Mouse (Mus musculus): Measurements from ENCODE around the gene Pla2g4a. TPM values are rescaled to one million over a fixed set of nuclear protein-coding genes. Genes with fewer than 3 reads are reported as not detected.

The Pla2g4a gene
- polyA plus RNA-seq, 1 experiment = 1.4 TPM

DNA sequence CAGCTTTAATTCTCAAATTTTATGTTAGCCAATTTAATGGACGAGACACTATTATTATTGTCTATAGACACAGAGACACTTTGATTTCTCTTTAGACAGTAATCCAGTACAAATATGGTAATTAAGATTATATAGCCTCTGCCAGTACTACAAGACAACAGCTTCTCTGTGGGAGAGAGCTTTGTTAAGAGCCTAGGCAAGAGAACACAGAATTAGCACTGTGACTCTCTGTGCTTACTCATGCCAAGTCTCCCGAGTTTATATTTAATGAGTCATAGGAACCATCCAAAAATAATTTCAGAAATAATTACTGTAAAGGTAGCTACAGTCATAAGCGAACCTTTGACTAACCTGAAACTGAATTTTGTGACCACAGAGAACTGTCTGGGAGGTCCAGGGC, 84.6 kb downstream of the Pla2g4a start:
- no peak for DNase-seq (ENCODE audit: low read depth)
- no peak for TF ChIP-seq CTCF (IDR thresholded peaks at IDR 0.05; ENCODE audit: borderline replicate concordance, extremely low read depth, insufficient read depth, insufficient read length)

DNA sequence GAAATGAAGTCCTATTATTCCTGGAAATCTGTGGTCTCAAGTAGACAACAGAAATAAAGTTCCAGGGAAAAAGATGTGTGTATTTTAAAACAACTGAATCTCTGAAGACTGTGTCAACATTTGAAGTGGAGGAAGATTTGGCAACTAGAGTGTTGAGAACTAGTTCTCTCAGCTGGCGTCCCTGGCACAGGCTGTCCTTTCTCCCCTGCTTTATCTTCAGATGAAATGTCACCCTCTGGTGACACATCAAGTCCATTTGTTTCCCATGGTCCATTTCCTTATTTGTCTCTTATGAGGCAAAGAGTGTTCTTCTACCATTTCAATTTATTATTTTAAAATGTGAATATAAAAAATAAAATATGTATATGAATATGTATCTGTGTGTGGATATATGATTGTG, 89.5 kb downstream of the Pla2g4a start:
- DNase-seq (ENCODE audit: low read depth) = no peak
- no peak for TF ChIP-seq CTCF (IDR thresholded peaks at IDR 0.05; ENCODE audit: borderline replicate concordance, extremely low read depth, insufficient read depth, insufficient read length)
- TF ChIP-seq POLR2A (IDR thresholded peaks at IDR 0.05; ENCODE audit: borderline replicate concordance, extremely low read depth, insufficient read depth, insufficient read length, poor library complexity, severe bottlenecking) = no peak

DNA sequence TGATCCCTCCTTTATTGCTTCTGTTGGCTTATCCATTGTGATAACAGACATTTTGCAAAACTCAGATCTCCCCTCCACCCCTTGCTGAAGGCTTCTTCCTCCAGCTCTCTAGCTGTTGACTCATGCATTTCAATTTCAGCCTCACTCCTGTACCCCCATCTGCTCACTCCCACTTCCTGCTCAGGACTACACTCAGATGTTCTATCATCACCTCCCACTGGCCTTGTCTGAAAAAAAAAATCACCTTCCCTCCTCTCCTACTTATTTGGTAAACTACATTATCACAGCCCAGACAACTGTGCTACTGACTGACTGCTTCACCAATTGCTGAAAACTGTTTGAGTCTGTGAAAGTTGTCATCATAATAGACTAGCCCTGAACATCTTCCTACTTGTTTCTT, 93.8 kb downstream of the Pla2g4a start:
- TF ChIP-seq POLR2A (IDR thresholded peaks at IDR 0.05; ENCODE audit: borderline replicate concordance, extremely low read depth, insufficient read depth, insufficient read length, poor library complexity, severe bottlenecking) (no peak), CTCF (IDR thresholded peaks at IDR 0.05; ENCODE audit: borderline replicate concordance, extremely low read depth, insufficient read depth, insufficient read length) (no peak)
- no peak for DNase-seq (ENCODE audit: low read depth)

DNA sequence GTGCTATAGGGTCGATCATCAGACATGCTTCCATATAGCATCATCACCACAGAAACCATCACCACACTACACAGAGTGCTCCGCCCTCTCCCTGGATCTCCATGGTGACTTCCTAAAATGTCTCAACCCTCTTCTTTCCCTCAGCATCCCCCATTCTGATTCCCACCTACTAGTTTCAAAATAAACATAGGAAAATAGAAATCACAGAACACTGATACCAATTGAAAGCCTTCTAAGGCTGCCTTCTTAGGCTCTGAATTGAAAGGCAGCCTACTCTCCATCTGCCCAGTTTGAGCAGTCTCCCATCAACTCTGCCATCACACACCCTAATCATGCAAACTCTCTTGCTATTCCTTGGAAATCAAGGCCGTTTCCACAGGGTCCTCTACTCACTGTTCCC, 94.9 kb downstream of the Pla2g4a start:
- TF ChIP-seq POLR2A (IDR thresholded peaks at IDR 0.05; ENCODE audit: borderline replicate concordance, extremely low read depth, insufficient read depth, insufficient read length, poor library complexity, severe bottlenecking) = no peak
- TF ChIP-seq CTCF (IDR thresholded peaks at IDR 0.05; ENCODE audit: borderline replicate concordance, extremely low read depth, insufficient read depth, insufficient read length) = no peak
- DNase-seq (ENCODE audit: low read depth) = no peak

DNA sequence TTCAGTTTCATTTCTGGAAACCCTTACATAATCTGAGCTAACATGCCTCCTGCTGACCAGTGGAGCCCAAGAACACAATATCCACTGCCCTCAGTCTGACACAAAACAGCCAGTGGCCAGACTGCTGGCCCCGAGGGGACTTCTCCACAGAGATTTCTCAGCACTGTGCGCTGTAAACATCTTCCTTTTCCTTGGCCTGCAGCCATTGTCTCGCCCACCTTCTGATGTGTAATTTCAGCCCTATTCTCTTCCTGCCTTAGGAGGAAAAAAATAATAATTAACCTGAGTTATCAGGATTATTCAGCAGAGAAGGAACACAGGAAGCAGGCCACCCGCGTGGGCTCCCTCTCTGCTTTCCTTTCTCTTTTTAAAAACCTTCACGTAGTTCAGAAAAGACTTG, 98.3 kb downstream of the Pla2g4a start:
- TF ChIP-seq POLR2A (IDR thresholded peaks at IDR 0.05; ENCODE audit: borderline replicate concordance, extremely low read depth, insufficient read depth, insufficient read length, poor library complexity, severe bottlenecking) (no peak), CTCF (IDR thresholded peaks at IDR 0.05; ENCODE audit: borderline replicate concordance, extremely low read depth, insufficient read depth, insufficient read length) (no peak)
- DNase-seq (ENCODE audit: low read depth) = no peak

DNA sequence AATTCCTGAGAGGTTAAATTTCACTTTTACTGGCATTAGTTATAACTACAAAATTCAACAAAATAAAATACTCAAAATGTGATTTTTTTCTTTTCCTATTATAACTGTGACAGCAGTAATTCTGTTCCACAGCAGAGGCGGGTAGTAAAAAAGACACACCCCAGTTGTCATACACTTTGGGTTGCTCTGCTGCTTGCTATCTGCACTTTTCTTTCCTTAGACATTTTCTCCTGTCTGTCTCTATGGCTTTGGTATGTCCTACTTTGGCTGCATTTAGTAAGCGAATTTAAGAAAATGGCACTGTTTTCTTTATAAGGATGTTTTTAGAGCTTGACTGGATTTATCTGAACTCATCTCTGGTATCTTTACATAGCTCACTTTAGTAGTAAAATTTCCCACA, 98.9 kb downstream of the Pla2g4a start:
- TF ChIP-seq POLR2A (IDR thresholded peaks at IDR 0.05; ENCODE audit: borderline replicate concordance, extremely low read depth, insufficient read depth, insufficient read length, poor library complexity, severe bottlenecking) (no peak), CTCF (IDR thresholded peaks at IDR 0.05; ENCODE audit: borderline replicate concordance, extremely low read depth, insufficient read depth, insufficient read length) (no peak)
- no peak for DNase-seq (ENCODE audit: low read depth)

DNA sequence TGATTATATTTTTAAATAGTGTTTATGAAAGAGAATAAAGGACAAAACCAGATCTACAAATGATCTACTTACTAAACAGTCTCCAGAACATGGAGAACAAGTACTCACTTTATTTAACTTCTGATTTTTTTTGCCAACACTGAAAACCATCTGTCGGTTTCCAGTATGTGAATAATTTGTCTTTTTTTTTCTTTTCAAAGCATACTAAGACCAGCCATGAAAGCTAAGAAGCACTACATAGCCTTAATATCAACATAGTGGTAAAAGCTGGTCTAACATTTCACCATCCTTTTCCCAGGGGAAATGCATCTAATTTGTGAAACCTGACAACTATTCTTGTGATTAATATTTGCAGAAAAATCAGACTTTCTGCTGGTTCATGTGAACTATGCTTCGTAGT, 99.5 kb downstream of the Pla2g4a start:
- no peak for TF ChIP-seq POLR2A (IDR thresholded peaks at IDR 0.05; ENCODE audit: borderline replicate concordance, extremely low read depth, insufficient read depth, insufficient read length, poor library complexity, severe bottlenecking)
- TF ChIP-seq CTCF (IDR thresholded peaks at IDR 0.05; ENCODE audit: borderline replicate concordance, extremely low read depth, insufficient read depth, insufficient read length) = no peak
- peak; percentile 2 for DNase-seq (ENCODE audit: low read depth)

DNA sequence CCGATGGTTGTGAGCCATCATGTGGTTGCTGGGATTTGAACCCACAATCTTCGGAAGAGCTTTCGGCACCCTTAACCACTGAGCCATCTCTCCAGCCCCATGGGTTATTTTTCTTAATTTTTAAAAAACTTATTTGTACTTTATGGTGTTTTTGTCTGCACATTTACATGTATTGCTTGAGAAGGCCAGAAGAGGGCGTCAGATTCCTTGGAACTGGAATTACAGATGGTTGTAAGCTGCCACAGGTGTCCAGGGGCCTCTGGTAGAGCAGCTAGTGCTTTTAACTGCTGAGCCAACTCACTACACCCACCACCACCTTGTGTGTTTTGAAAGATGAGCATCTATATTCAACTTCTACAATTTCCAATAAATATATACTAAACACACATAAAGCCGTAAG, 102.4 kb downstream of the Pla2g4a start:
- no peak for TF ChIP-seq CTCF (IDR thresholded peaks at IDR 0.05; ENCODE audit: borderline replicate concordance, extremely low read depth, insufficient read depth, insufficient read length)
- TF ChIP-seq POLR2A (IDR thresholded peaks at IDR 0.05; ENCODE audit: borderline replicate concordance, extremely low read depth, insufficient read depth, insufficient read length, poor library complexity, severe bottlenecking) = no peak
- DNase-seq (ENCODE audit: low read depth) = no peak

DNA sequence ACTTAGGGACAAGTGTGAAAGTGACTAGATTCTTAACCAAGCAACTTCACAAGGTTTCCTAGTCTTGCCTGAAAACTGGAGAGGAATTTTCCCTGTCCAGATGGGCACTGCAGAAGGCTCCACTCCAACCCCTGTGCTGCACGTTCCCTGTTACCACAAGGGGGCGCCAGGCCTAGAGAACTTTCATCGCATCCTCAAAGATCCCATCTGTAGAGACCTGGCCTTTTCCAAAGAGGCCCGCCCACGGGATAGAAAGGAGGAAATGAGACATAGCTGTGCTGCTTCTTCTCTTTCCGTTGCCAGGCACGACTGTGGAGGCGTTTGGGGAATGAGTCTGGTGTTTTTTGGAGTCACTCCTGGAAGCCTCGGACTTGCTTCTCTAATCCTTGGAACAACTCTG, 104.4 kb downstream of the Pla2g4a start:
- TF ChIP-seq POLR2A (IDR thresholded peaks at IDR 0.05; ENCODE audit: borderline replicate concordance, extremely low read depth, insufficient read depth, insufficient read length, poor library complexity, severe bottlenecking) (no peak), CTCF (IDR thresholded peaks at IDR 0.05; ENCODE audit: borderline replicate concordance, extremely low read depth, insufficient read depth, insufficient read length) (peak; percentile 54; the same call in 1 of the 2 replicates)
- peak; percentile 23 for DNase-seq (ENCODE audit: low read depth)

DNA sequence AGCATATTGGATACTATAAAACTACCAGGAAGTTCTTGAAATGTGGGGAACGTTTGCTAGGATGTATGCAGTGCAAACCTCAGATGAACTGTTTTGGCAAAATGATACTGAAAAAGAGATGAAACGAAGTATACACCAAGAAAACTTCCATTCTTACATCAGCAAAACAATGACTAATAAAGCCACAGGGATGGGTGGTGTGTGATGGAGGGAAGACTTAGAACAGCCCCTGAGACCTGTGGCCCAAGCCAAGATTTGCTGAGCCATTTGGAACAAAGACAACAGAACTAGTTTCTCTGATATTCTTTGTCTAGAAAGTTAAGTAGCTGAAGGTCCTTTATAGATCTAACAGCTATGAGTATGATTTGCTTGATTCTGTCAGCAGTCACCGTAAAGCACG, 105.5 kb downstream of the Pla2g4a start:
- DNase-seq (ENCODE audit: low read depth) = no peak
- no peak for TF ChIP-seq CTCF (IDR thresholded peaks at IDR 0.05; ENCODE audit: borderline replicate concordance, extremely low read depth, insufficient read depth, insufficient read length)
- no peak for TF ChIP-seq POLR2A (IDR thresholded peaks at IDR 0.05; ENCODE audit: borderline replicate concordance, extremely low read depth, insufficient read depth, insufficient read length, poor library complexity, severe bottlenecking)

DNA sequence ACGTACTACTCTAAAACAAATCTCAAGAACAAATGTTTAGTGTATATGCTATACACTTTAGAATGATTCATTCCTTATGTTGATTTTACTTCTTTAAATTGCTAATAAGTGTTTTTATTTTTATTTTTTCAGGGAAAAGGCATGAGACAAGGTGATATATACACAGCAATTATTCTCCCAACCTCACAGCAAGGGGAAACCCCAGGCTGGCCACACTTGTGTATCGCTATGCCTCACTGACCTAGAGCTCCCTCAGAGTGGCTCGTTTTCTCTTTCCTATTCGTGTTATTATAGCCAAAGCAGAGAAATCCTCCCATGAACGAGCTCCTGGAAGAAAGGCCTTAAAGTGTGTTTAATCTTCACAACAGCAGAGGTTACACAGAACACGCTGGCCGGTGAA, 106.2 kb downstream of the Pla2g4a start:
- DNase-seq (ENCODE audit: low read depth) = no peak
- TF ChIP-seq POLR2A (IDR thresholded peaks at IDR 0.05; ENCODE audit: borderline replicate concordance, extremely low read depth, insufficient read depth, insufficient read length, poor library complexity, severe bottlenecking) (no peak), CTCF (IDR thresholded peaks at IDR 0.05; ENCODE audit: borderline replicate concordance, extremely low read depth, insufficient read depth, insufficient read length) (no peak)

DNA sequence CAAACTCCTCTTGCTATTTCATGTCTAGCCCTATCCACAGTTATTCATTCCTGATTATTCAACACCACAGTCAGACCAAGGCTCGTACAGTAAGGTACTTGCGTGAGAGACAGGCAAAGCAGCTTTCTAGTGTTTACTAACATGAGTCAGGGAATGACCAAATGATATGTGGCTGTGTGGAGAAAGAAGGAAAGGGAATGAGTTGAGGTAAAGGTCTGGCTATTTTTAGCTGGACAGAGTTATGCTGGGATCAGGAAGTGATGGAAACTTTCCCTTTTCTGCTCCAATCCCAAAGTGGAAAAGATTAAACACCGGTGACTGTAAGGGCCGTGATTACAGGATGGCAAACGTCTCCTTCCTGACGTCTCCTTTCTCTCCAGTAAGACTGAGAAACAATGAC, 114.4 kb downstream of the Pla2g4a start:
- TF ChIP-seq POLR2A (IDR thresholded peaks at IDR 0.05; ENCODE audit: borderline replicate concordance, extremely low read depth, insufficient read depth, insufficient read length, poor library complexity, severe bottlenecking) (no peak), CTCF (IDR thresholded peaks at IDR 0.05; ENCODE audit: borderline replicate concordance, extremely low read depth, insufficient read depth, insufficient read length) (no peak)
- DNase-seq (ENCODE audit: low read depth) = no peak

DNA sequence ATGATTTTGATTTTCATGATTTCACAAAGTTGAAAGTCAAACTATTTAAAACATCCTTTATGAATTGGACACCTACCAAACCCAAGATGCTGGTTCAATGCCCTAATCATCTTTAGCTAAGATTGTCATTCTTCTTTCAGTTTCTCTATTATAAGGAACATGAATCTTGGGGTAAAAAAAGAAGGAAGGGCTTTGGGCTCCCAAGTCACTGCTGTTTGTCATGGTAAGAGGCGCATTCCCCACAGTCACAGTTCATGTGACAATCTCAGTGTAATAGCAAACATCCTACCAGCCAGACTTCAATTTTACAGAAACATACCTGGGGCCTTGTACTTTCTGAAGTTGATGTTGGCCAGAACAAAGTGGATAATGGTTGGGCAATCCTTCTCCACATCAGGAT, 119.2 kb downstream of the Pla2g4a start:
- no peak for DNase-seq (ENCODE audit: low read depth)
- no peak for TF ChIP-seq CTCF (IDR thresholded peaks at IDR 0.05; ENCODE audit: borderline replicate concordance, extremely low read depth, insufficient read depth, insufficient read length)
- no peak for TF ChIP-seq POLR2A (IDR thresholded peaks at IDR 0.05; ENCODE audit: borderline replicate concordance, extremely low read depth, insufficient read depth, insufficient read length, poor library complexity, severe bottlenecking)

Data from brain, embryonic 14.5 days (tissue).